Mouse (Mus musculus): ENCODE measurements at regions not wholly inside any gene's neighbourhood (a gene's known extent, or its start where the extent isn't known, plus 50 kb on each side); places are given as distances from the start of the nearest gene placed in this dataset.

GRCm38 (mm10) chr16:24150512-24150911 lies 161.9 kb upstream of the Bcl6 start:
- DNase-seq (ENCODE audit: low read depth, low spot score), result no peak

GRCm38 (mm10) chr16:24149441-24149840 lies 160.8 kb upstream of the Bcl6 start:
- no peak for DNase-seq (ENCODE audit: low read depth, low spot score)

GRCm38 (mm10) chr16:24143894-24144293 lies 155.2 kb upstream of the Bcl6 start:
- DNase-seq (ENCODE audit: low read depth, low spot score), result no peak

- no peak for DNase-seq (ENCODE audit: low read depth, low spot score)
These were observed 154.4 kb upstream of the Bcl6 start for GRCm38 (mm10) chr16:24142915-24143541.

- DNase-seq (ENCODE audit: low read depth, low spot score), result no peak
These were observed 150.5 kb upstream of the Bcl6 start for GRCm38 (mm10) chr16:24139109-24139508.

GRCm38 (mm10) chr16:24137266-24138033 lies 148.8 kb upstream of the Bcl6 start:
- no peak for DNase-seq (ENCODE audit: low read depth, low spot score)

- DNase-seq (ENCODE audit: low read depth, low spot score), result peak; percentile 66
These were observed 148.0 kb upstream of the Bcl6 start for GRCm38 (mm10) chr16:24136483-24137148.

- peak; percentile 61 for DNase-seq (ENCODE audit: low read depth, low spot score)
These were observed 147.2 kb upstream of the Bcl6 start for GRCm38 (mm10) chr16:24135841-24136240.

GRCm38 (mm10) chr16:24135351-24135750 lies 146.7 kb upstream of the Bcl6 start:
- DNase-seq (ENCODE audit: low read depth, low spot score), result no peak

- DNase-seq (ENCODE audit: low read depth, low spot score), result no peak
These were observed 145.9 kb upstream of the Bcl6 start for GRCm38 (mm10) chr16:24134486-24135050.

GRCm38 (mm10) chr16:24130646-24131045 lies 142.0 kb upstream of the Bcl6 start:
- DNase-seq (ENCODE audit: low read depth, low spot score), result no peak

- no peak for DNase-seq (ENCODE audit: low read depth, low spot score)
These were observed 141.0 kb upstream of the Bcl6 start for GRCm38 (mm10) chr16:24129701-24130100.

- DNase-seq (ENCODE audit: low read depth, low spot score), result no peak
These were observed 139.9 kb upstream of the Bcl6 start for GRCm38 (mm10) chr16:24128566-24128965.

- no peak for DNase-seq (ENCODE audit: low read depth, low spot score)
These were observed 136.1 kb upstream of the Bcl6 start for GRCm38 (mm10) chr16:24124766-24125165.

- no peak for DNase-seq (ENCODE audit: low read depth, low spot score)
These were observed 135.4 kb upstream of the Bcl6 start for GRCm38 (mm10) chr16:24124083-24124482.

- DNase-seq (ENCODE audit: low read depth, low spot score), result no peak
These were observed 133.0 kb upstream of the Bcl6 start for GRCm38 (mm10) chr16:24121633-24122032.

- no peak for DNase-seq (ENCODE audit: low read depth, low spot score)
These were observed 132.2 kb upstream of the Bcl6 start for GRCm38 (mm10) chr16:24120836-24121235.

GRCm38 (mm10) chr16:24118487-24118886 lies 129.8 kb upstream of the Bcl6 start:
- no peak for DNase-seq (ENCODE audit: low read depth, low spot score)

- no peak for DNase-seq (ENCODE audit: low read depth, low spot score)
These were observed 114.4 kb upstream of the Bcl6 start for GRCm38 (mm10) chr16:24102854-24103690.

GRCm38 (mm10) chr16:24097596-24097995 lies 108.9 kb upstream of the Bcl6 start:
- DNase-seq (ENCODE audit: low read depth, low spot score), result no peak

- no peak for DNase-seq (ENCODE audit: low read depth, low spot score)
These were observed 107.4 kb upstream of the Bcl6 start for GRCm38 (mm10) chr16:24096076-24096475.
